Mouse (Mus musculus): ENCODE results near the gene Ankmy1.

Ankmy1 gene

DNA sequence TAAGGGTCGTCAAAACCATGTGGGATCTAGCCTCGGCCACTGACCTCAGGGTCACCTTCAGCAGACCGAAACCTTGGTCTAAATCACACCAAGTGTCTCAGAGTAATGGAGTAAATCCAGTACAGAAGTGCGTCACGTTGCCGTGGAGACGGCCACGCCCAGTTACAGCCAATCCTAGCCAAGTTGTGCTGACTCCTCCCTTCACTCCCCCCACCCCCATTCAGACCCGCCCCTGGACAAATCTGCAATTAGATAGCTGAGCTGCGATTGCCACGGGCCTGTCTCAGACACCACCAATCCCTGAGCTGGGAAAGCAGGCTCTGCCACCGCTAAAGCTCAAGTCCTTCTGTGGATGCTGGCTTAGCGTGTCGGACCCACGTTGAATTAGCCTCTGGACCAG, at the start of gene Ankmy1:
Gene Ankmy1 (minus strand): TSS at position 121 of the 400 bp plus-strand sequence.
- DNase-seq (ENCODE audit: low read depth, low spot score), result peak; percentile 93

DNA sequence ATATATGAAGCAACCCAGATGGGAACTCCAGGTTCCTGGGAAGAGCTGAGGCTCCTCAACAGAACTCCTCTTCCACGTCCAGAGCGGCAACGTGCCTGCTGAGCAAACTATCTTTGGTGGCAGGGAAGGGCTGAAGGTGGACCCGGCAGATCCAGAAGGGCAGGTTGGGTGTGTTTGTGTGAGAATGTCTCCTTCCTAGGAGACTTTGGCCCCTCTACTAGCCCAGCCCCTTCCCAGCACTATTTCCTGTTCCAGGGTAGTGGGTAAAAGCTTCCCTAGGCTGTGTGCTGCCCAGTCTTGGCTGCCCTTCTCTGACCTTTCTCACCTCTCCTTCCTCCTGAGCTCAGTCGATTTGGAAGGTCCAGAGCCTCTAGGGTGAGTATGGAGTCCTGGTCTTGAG, 47.9 kb upstream of the Ankmy1 start, which contains the start of gene Gpr35:
Gene Gpr35 (plus strand): TSS at position 259 of the 400 bp plus-strand sequence.
- DNase-seq (ENCODE audit: low read depth, low spot score), result no peak

DNA sequence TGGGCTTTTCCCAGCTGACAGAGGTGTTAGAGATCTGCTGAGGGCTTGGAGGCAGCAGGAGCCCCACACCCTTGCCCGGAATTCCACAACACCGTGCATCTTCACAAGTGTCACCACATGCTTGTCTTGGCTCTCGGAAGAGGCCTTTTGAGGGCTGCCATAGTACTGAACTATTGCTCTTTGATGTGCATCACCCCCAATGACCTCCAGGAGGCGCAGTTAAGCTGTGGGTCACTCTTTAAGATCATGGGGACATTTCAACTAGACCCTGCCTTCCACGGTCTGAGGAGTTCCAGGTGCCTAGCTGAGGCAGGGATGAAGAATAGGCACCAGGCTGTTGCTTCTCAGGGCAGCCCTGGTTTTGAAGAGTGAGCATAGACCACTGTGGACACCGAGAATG, 46.7 kb upstream of the Ankmy1 start:
- DNase-seq (ENCODE audit: low read depth, low spot score), result peak; percentile 74

DNA sequence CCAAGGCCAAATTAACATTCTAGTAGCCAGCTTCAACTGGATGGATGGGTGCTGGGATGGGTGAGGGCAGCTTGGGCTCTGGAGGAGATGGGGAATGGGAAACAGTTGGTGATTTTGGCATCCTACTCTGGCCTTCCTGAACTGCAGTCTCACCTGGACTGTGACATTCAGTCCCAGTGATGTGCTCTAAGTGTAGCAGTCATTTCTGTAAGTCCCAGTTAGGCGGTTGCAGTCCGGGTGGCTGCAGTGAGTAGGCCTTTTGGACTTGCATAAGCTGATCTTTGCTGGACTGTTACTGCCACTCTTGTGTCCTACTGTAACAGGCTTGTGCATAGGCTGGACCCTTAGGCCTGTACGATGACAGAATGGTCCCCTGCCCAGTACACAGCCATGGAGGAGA, 45.3 kb upstream of the Ankmy1 start:
- no peak for DNase-seq (ENCODE audit: low read depth, low spot score)

DNA sequence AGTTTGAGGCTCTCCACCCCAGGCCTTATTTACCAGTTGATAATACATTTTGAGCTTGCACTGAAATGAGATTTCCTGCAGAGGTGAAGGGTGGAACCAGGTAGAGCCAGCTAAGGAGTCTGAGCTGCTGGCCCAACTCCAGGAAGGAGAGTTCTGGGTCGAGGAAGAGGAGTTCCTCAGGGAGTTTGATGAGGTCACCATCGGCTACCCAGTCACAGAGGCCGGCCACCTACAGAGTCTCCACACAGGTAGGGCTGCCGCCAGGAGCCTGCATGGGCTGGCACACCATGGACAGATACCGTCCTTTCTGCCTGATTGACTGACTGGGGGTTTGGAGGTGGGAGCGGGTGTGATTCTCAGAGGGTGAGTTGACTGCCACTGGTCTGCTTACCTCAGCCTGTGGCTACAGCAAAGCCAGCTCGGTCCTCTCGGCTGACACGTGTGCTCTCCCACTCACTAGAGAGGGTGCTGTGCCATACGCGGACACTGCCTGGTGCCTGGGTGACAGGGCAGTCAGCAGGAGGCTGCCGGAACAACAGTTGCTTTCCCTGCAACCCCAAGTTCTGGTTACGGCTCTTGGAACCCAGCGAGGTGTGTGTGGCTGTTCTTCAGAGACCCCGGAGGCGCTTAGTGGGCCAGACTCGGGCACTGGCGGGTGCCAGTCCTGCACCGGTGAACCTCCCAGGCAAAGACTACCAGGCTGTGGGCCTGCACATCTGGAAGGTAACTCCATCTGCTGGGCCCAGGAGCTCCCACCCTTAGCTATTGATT, 40.7 kb upstream of the Ankmy1 start:
- DNase-seq (ENCODE audit: low read depth, low spot score), result no peak

DNA sequence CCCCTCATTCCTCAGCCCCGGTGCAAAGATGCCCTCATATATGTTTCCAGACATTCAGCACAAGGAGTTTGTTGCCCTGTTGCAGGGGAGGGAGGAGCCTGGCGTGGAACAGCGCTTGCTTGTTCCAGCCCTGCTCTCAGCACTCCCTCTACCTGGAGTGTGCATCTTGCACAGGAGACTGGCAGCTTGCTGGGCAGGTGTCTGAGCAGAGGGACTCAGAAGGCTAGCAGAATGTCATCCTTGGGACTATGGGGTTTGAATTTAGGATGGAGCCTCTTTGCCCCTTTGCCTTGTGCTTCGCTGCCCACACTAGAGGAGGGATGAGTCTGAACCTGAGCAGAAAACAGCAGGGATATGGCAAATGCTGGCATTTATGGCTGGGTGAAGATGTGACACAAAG, 37.0 kb upstream of the Ankmy1 start:
- no peak for DNase-seq (ENCODE audit: low read depth, low spot score)

DNA sequence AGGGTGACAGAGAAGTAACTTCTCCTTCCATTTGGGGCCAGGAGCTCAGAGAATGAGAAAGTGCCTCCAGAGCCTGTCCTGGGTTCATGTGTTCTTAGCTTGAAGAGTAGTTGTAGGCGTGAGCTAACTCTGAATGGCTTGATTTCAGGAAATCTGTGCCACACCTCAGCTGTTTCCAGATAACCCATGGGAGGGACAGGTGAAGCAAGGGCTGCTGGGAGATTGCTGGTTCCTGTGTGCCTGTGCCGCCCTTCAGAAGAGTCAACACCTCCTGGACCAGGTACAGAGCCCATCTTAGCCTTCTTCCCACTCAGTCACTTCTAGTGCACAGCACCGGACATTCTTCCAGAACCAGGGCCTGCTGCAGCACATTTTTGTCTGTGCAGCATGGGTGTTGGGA, 35.1 kb upstream of the Ankmy1 start:
- DNase-seq (ENCODE audit: low read depth, low spot score), result no peak

DNA sequence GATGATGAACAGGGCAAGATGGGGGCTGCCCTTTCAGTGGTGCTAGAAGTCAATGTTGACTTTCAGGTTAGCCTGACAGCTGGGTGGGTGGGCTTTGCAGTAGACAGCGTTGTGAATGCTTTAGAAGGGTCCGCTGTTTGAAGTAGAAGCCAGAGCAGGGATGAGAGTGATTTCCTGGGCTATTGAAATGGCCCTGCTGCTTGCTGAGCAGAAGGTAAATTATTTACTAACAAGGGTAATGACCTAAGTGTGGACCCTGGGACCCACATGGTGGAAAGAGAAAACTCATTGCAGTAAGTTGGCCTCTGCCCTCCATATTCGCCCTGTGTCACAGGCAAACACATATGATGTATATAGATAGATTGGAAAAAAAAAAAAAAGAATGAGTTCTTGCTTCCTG, 33.8 kb upstream of the Ankmy1 start:
- no peak for DNase-seq (ENCODE audit: low read depth, low spot score)

DNA sequence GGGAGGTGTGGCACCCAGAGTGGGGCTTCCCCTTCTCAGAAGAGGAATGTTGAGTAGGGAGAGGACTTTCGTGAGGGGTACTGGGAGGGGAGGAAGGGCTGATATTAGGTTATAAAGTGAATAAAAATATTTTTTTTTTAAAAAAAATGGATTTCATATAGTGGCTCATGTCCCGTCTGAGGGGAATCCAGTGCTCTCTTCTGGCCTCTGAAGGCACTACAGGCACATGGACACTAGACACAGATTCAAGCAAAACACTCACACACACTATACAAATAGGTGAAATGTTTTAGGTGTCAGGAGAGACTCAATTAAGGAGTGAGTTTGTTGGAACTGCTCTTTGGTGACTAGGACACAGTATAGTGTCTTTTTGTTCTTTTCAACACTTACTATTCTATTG, 33.3 kb upstream of the Ankmy1 start:
- no peak for DNase-seq (ENCODE audit: low read depth, low spot score)

DNA sequence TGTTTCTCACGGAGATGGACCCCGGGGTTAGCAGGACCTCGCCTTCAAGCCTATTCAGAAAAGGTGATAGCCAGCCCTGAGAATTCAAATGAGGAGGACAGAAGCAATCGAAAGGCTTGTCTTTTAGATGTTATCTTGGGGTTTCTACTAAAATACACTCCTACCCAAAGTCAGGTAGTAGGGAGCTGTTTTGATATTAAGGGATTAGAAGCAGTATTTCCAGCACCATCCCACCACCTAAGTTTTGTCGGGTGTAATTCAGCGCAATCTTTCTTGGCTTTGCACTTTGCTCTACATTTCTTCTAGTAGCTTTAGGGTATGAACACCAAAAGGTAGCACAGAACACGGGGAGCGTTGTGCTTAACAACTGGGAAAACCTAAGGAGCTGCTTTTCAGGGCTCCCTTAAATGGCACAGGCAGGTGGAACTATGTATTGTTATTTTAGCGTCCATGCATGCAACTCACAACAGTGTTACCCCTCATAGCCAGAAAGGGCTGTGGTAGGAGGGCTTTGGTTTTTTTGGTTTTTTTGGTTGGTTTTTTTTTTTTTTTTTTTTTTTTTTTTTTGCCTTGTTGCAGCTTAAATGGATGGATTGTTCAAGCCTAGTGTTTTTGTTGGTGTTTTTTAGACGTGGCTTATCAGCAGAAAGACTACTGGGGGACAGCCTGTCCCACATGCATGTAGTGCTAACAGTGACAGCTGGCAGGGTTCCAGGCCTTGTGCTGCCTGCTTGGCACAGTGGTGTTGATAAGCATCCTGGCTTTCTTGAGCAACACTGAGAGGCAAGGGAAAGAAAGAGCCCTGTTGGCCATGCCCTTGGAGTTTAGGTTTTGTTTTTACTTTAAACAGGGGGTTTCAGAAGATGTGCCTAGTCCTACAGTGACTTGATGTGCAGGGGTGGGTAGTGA, 32.6 kb upstream of the Ankmy1 start:
- DNase-seq (ENCODE audit: low read depth, low spot score), result no peak

DNA sequence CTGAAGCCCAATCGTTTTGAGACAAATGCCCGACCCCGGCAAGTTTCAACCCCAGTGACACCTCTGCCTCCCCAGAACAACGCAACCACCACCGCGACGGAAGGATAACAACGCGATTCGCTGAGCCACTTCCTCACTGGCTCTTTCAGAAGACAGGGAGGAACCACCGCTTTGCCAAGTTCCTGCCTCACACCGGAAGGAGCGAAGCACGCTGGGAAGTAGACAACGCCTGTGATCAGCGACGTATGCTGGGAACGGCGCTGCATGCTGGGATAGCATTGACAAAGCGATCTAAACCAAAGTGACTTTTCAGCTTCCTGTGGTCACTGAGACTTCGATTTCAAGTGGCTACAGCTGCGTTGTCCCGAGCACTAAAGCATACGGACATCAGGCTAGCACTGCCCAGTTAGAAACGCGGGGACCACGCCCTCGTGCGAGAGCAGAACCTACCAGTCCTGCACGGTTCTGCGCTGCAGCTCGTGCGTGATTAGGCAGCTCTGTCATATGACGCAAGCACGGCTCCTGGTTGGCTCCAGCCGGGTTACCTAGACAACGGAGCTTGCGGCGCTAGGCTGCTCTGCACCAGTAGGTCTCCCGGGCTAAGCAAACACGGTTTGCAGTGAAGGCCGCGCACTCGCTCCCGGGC, 31.6 kb upstream of the Ankmy1 start, which contains the start of gene Capn10:
Gene Capn10 (plus strand): TSS at position 195 of the 646 bp plus-strand sequence.
- peak; percentile 99 for DNase-seq (ENCODE audit: low read depth, low spot score)

DNA sequence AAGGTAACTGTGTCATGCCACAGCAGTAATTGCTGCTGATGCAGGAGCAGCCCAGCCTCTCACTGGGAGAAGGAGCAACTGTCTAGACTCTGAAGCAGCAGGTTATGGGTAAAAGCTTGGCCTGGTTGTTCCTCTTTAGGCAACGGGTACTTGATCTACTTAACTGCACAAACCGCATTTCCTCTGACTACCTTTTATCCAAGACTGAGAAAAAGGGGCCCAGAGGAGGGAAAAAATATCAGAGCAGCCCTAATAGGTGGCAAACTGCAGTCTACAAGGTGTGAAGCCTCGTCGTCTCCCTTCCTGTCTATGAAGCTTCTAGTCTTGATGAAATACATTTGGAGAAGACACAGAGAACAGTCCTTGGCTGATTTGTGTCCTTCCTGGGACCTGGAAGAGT, 30.9 kb upstream of the Ankmy1 start:
- no peak for DNase-seq (ENCODE audit: low read depth, low spot score)

DNA sequence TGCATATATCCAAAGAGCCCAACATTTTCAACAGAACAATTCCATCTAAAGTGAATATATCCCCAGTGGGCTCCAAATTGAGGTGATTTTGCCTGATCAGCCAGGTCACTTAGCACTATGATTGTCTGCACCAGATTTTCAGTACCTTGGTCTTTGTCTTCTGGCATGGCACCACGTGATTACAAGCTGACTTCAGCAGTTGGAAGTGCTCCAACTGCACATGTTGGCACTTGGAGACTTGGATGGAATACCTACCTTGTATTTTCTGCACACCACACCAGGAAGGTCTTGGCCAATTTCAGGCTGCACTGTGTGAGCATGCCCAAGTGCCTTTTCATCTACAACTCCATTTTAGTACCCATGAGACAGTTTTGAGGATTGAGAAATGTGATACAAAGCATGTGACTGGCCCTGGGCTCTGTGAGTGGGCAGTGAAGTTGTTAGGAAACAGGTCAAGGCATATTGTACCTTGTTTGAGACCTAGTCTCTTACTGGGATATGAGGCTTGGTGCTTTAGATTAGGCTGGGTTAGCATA, 27.5 kb upstream of the Ankmy1 start:
- DNase-seq (ENCODE audit: low read depth, low spot score), result no peak

DNA sequence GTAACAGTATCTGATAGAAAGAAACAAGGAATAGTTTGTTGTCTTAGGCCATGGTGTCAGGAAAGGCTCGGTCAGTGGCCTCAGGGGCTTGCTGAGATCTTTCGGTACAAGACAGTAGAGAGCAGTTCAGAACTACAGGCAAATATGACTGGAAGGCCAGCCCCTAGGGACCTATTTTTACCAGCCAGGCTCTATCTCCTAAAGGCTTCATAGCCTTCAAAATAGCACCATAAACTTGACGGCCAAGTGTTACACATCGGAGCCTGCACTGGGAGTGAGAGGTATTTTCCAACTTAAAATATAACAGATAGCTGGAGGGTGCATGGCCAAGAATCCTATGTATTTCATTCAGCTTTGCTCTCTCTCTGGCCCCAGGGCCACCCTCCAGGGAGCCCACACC, 18.8 kb upstream of the Ankmy1 start:
- DNase-seq (ENCODE audit: low read depth, low spot score), result no peak

DNA sequence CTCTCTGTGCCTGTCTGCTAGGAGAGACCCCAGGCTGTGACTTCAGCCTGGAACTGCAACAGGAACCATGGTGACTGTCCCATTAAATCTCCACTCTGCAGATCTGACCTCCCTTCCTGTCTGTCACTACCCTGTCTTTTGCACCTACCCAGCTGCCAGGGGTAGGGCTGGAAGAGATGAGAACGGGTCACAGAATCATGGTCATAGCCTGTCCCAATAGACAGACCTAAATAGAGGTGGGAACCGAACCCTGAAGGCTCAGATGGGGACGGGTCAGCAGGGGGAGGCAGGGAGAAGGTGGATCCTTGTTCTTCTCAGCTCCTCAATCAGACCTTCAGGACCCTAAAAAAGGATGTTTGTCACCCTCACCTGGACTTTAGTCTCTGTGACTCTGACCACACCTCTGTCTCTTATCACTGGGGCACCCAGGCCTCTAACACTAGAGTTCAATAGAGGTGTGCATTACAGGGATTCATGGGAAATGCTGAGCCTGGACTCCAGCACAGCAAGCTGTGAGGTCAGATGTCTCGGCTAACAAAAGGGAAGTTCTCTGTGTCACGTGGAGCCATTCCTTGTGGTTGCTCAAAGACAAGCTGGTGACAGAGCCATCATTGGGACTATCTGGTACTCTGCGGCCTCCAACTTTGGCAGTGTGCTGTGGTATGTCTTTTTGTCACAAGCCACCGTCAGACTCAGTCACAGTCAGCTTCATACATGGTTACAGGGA, 17.9 kb upstream of the Ankmy1 start:
- DNase-seq (ENCODE audit: low read depth, low spot score), result no peak

DNA sequence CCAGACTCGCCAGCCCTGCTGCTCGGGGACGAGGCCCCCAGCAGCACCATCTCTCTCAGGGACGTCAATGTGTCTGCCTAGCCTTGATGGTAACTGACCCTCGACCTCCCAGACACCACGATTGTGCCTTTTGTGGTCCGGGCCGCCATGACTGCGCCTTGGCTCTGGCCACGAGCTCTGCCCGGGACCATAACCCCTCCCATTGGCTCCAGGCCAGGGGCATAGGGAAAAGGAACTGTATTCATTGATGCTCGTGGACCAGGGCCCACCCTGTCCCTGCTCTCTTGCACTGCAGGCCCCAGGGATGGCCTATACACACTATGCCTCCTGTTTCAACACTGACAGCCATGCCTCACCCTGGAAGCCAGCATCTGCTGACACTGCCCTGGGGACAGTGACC, 17.1 kb upstream of the Ankmy1 start:
- no peak for DNase-seq (ENCODE audit: low read depth, low spot score)

DNA sequence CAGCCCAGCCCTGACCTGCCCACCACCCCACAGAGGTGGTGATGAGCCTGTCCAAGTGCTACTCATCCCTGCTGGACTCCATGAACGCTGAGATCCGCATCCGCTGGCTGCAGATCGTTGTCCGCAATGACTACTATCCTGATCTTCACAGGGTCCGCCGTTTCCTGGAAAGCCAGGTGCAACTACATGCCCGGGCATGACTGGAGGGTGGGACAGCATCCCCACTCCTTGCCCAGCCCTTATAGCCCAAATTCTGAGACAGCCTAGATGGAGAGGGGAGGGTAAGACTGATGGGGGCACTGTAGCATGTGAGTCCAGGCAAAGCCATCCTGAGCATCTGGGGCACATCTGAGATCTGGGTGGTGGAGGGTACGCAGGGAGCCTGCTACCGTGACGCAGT, 16.4 kb upstream of the Ankmy1 start:
- DNase-seq (ENCODE audit: low read depth, low spot score), result peak; percentile 70

DNA sequence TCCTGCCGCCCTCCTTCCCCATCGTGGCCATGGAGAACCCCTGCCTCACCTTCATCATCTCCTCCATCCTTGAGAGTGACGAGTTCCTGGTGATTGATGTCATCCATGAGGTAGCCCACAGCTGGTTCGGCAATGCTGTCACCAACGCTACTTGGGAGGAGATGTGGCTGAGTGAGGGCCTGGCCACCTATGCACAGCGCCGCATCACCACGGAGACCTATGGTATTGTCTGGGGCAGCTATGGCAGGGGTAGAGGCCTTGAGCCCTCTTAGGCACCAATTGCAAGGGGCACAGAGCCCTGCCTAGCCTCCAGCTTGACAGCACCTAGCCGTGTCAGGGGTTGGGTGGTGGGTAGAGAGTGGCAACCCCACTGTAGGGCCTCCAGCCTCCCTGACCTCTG, 14.0 kb upstream of the Ankmy1 start:
- DNase-seq (ENCODE audit: low read depth, low spot score), result no peak

DNA sequence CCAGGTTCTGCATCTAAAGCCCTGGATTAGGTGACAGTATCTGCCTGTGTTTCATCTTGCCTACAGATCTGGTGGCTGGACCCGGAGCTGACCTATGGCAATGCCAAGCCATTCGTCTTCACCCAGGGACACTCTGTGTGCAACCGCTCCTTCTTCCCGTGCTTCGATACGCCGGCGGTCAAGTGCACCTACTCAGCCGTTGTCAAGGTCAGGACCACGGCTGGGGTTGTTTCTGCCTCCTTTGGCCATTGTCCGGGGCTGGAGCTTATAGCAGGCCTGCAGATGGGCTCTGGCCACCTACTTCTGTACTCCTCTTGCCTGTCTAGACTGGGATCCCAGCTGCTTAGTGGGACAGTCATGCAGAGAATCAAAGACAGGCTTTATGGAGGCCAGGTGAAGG, 12.3 kb upstream of the Ankmy1 start:
- DNase-seq (ENCODE audit: low read depth, low spot score), result no peak

DNA sequence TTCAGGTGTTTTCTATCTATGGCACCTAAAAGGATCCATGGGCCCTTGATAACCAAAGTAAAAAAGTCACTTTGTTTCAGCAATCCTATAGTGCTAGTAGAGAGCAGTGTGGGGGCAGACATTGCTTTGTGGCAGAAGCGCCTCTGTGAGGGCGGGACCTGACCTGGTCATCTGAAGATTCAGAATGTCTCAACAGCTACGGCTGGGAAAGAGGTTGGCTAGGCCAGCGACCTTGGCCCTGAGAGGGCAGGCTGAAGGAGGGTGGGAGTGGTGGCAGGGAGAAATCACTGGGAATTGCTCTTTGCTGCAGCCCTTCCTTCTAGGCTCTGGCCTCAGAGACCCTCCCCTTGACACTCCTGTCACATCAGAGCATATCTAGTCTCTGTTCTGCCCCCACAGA, 11.5 kb upstream of the Ankmy1 start:
- no peak for DNase-seq (ENCODE audit: low read depth, low spot score)

DNA sequence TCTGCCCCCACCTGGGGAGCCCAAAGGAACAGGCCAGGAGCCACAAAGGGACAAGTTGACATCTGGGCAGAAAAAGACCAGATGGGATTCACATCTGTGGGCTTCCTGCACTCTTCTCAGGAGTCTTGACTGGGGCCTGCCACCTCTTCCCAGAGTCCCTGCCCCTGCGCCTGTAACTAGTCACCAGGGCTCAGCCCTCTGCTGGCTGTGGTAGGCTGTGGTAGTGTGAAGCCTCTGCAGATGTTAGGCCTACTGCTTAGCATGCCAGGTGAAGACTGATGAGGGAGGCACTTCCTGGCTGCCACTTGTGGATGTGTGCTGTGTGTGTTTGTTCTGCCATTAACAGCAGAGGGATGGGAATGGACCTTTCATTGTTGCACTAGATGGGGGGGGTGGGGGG, 9.6 kb upstream of the Ankmy1 start:
- peak; percentile 48 for DNase-seq (ENCODE audit: low read depth, low spot score)

Measured in ES-CJ7 (cell line).